Mouse (Mus musculus) megakaryocyte, embryonic 14.5 days (primary cell): ENCODE results near the gene Tet1. TPM values are rescaled to one million over a fixed set of nuclear protein-coding genes. Genes with fewer than 3 reads are reported as not detected.

Experiments used
- polyA plus RNA-seq: library from polyadenylated mRNA; stranded (reverse); fragments of >175 nt; gene quantifications from 2 replicates; pipeline ENCODE4 v1.2.3, GENCODE M21; 2012; ENCODE audit warnings: low replicate concordance; ENCODE audit not compliant: insufficient read depth

Tet1 gene
- polyA plus RNA-seq, 1 experiment, result 0.01 TPM

Other genes starting within 250 kb of the Tet1 start
- gene Stox1, start 182.9 kb downstream of the Tet1 start, polyA plus RNA-seq, result not detected in 2 replicates
- gene Ccar1, start 116.7 kb downstream of the Tet1 start, polyA plus RNA-seq, result 3.0 and 13.4 TPM in 2 replicates
- gene Slc25a16, start 11.6 kb upstream of the Tet1 start, polyA plus RNA-seq, result 4.6 and 4.9 TPM in 2 replicates
- gene Dna2, start 38.0 kb upstream of the Tet1 start, polyA plus RNA-seq, result 1.0 and 1.5 TPM in 2 replicates
- 0.43 TPM in 1 of 2 replicates, not detected in the other for gene Rufy2, start 71.2 kb upstream of the Tet1 start, polyA plus RNA-seq
- gene Hnrnph3, start 115.2 kb upstream of the Tet1 start, polyA plus RNA-seq, result 18.4 TPM in 1 of 2 replicates, not detected in the other
- 0.74 TPM in 1 of 2 replicates, not detected in the other for gene Pbld2, start 115.3 kb upstream of the Tet1 start, polyA plus RNA-seq
- 0.10 TPM in 1 of 2 replicates, not detected in the other for gene Pbld1, start 151.2 kb upstream of the Tet1 start, polyA plus RNA-seq
- gene Atoh7, start 190.7 kb upstream of the Tet1 start, polyA plus RNA-seq, result not detected in 2 replicates